Mouse (Mus musculus) brown adipose tissue, adult 24 weeks (tissue): Measurements from ENCODE around the gene Gm29735. TPM values are rescaled to one million over a fixed set of nuclear protein-coding genes. Genes with fewer than 3 reads are reported as not detected.
"Not testable (repeated sequence)": the region's sequence is repeated elsewhere in the genome, so short reads cannot be mapped to it uniquely, and the experiment has no call there.

Source experiments
- H3K27ac ChIP-seq: fragments of 200-500 bp; replicated peaks from 2 replicates; pipeline ENCODE4 v1.5.1; 2012; ENCODE audit warnings: low read depth, mild to moderate bottlenecking, low read length
- H3K4me1 ChIP-seq: fragments of 200-500 bp; 2 replicates; pipeline ENCODE4 v1.6.1; 2012; ENCODE audit warnings: low read length, mixed read lengths; ENCODE audit not compliant: control insufficient read depth, insufficient read depth, insufficient read length
- H3K4me3 ChIP-seq: fragments of 200-500 bp; 2 replicates; pipeline ENCODE4 v1.5.1; 2012; ENCODE audit warnings: low read depth, mild to moderate bottlenecking, low read length, moderate library complexity; ENCODE audit not compliant: insufficient read depth
- polyA plus RNA-seq: library from polyadenylated mRNA; stranded (reverse); fragments of >200 nt; gene quantifications from 2 replicates; pipeline ENCODE4 v1.2.4, GENCODE M21; 2012; ENCODE audit not compliant: missing spikeins, insufficient read depth, insufficient read length

The Gm29735 gene
- not detected in 2 replicates for polyA plus RNA-seq

DNA sequence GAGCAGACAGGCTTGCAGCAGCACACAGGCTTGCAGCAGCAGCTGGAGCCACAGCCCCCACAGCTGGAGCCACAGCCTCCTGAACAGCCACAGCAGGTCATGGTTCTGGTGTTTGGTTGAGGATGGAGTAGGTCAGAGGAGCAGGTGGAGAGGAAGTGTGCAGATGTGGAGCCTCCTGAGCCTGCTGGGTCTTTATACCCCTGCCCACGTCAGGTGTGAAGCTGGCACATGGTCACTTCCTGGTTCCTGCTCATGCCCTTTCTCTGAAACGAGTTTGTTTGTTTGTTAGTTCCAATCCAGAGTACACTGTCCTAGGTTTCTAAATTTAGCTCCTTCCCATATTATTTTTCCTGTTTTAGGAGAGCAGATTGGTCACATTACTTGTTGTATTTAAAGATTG is at the start of gene Gm29735:
Gene Gm29735, minus strand, starts transcription at position 101 of the 400 bp plus-strand sequence.
- H3K4me1 ChIP-seq, H3K4me3 ChIP-seq, H3K27ac ChIP-seq: not testable (repeated sequence)

- no peak overlapping the region for H3K4me3 ChIP-seq
- no peak overlapping the region for H3K27ac ChIP-seq
- no peaks in the 10 kb centered on the region for H3K4me1 ChIP-seq
Observed at GRCm38 (mm10) chr7:142205488-142205887, 48.6 kb upstream of the Gm29735 start.

GRCm38 (mm10) chr7:142201064-142201463 is 44.2 kb upstream of the Gm29735 start, which contains the start of gene Krtap5-3:
TSS of gene Krtap5-3 (plus strand) at chr7:142201364.
- Histone ChIP-seq H3K27ac (no peak within 1 kb of the TSS), H3K4me1 (no peaks in the 10 kb centered on the region), H3K4me3 (no peak within 1 kb of the TSS)

DNA sequence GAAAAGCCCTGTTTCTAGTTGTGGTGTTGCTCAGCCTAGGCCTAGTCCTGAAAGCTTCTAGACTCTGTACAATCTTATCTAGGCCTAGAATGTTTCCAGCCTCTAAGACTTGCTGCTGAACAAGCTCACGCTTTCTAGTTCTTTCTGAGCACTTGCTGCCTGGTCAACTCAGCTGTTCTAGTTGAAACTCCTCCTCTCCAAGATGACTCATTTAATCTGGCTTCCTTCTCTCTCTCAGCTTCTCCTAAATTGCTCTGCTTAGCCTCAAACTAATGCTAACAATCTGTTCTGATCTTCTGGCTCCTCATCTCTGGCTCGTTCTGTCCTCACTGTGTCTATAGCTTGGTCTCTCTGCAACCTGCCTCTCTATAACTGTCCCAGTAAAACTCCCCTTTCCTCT is 41.8 kb upstream of the Gm29735 start:
- Histone ChIP-seq H3K27ac (no peak overlapping the region), H3K4me3 (no peak overlapping the region), H3K4me1 (no peaks in the 10 kb centered on the region)

DNA sequence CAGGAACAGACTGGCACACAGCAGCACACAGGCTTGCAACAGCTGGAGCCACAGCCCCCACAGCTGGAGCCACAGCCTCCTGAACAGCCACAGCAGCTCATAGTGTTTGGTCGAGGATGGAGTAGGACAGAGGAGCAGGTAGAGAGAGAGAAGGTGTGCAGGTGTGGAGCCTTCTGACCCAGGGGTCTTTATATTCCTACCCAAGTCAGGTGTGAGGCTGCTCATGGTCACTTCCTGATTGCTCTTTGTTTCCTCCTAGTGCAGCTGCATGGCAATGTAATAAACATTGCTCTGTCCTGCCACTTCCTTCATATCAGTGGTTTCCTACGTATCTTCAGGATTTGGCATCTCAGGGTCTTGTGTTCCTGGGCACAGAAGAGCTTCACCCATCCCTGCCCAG is 33.4 kb upstream of the Gm29735 start, which contains the start of gene Gm10153:
Gene Gm10153, minus strand, starts transcription at position 101 of the 400 bp plus-strand sequence.
- H3K27ac ChIP-seq, result no peak within 1 kb of the TSS
- no peak within 1 kb of the TSS for H3K4me3 ChIP-seq
- no peaks in the 10 kb centered on the region for H3K4me1 ChIP-seq

DNA sequence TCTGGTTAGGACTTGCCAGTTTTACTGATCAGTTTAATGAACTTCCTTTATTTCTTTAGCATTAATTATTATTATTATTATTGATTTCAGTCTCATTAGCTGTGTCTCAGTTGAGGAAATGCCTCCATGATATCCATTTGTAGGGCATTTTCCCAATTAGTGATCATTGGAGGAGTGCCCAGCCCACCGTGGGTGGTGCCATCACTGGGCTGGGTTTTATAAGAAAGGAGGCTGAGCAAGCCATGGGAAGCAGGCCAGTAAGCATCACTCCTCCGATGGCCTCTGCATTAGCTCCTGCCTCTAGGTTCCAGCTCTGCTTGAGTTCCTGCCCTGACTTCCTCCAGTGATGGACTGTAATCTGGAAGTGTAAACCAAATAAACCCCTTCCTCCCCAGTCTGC is 31.2 kb upstream of the Gm29735 start:
- Histone ChIP-seq H3K4me1 (no peaks in the 10 kb centered on the region), H3K4me3 (no peak overlapping the region), H3K27ac (no peak overlapping the region)

DNA sequence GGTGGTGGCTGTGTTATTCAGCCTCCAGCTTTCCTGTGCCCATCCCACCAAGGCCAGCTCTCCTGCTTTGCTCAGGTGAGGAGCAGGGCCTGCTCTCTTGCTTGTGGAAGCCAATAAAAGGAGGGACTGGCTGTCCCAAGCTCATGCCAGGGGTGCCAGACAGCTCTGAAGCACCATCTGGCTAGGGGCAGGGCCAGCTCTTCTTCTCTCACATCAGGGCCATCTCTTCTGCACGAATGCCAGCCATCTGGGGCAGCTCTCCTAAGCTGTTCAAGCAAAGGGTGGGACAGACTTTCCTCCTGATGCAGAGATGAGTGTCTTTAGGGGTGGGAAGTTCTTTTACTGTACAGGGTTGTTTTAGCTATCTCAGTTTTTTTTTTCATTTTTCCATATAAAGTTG is 24.1 kb upstream of the Gm29735 start:
- H3K4me1 ChIP-seq, result no peaks in the 10 kb centered on the region
- no peak overlapping the region for H3K4me3 ChIP-seq
- no peak overlapping the region for H3K27ac ChIP-seq

- Histone ChIP-seq H3K27ac (no peak overlapping the region), H3K4me1 (no peaks in the 10 kb centered on the region), H3K4me3 (no peak overlapping the region)
Observed at GRCm38 (mm10) chr7:142178685-142179084, 21.8 kb upstream of the Gm29735 start.

DNA sequence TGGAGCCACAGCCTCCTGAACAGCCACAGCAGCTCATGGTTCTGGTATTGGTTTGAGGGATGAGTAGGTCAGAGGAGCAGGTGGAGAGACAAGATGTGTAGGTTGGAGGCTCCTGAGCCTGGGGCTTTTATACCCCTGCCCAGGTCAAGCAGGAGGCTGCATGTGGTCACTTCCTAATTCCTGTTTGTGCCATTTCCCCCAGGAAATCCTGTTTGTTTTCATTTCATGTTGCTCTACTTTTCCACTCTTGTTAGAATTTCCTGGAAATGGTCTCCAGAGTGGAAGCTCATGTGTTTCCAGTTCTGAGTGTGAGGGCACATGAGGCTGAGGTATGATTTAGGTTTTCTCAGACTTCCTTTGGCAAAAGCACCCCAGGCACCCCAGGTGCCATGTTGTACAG is 19.0 kb upstream of the Gm29735 start, which contains the start of gene Krtap5-2:
Gene Krtap5-2, minus strand, starts transcription at position 101 of the 400 bp plus-strand sequence.
- not testable (repeated sequence) for H3K4me3 ChIP-seq

GRCm38 (mm10) chr7:142169836-142170235 is 12.9 kb upstream of the Gm29735 start:
- H3K4me3 ChIP-seq, result no peak overlapping the region
- H3K27ac ChIP-seq, result no peak overlapping the region
- H3K4me1 ChIP-seq, result no peaks in the 10 kb centered on the region

More for the DNA sequence above, 19.0 kb upstream of the Gm29735 start, which contains the start of gene Krtap5-2:
- not testable (repeated sequence) for H3K27ac ChIP-seq, H3K4me1 ChIP-seq

GRCm38 (mm10) chr7:142165639-142166038 is 8.7 kb upstream of the Gm29735 start, which contains the start of gene Gm4553:
TSS of gene Gm4553 (minus strand) at chr7:142165739.
- H3K4me1 ChIP-seq, H3K27ac ChIP-seq, H3K4me3 ChIP-seq: not testable (repeated sequence)

DNA sequence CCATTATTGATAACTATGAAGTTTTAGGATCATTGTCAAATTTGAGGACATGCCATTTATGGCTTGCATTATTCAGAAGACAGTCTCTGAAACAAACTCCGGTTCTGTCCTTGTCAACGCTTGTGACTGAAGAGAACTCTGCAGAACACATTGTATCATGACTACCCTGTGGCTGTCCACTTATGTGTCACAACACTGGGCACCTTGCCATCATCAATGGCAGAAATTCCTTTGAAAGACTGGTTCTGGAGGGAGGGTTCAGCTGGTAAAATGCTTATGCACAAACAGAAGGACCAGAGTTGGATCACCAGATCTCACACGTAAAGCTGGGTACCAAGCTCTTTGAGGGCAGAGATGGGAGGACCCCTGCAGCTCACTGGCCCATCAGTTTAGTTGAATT is 2.5 kb upstream of the Gm29735 start:
- Histone ChIP-seq H3K4me3 (no peak overlapping the region), H3K4me1 (no peaks in the 10 kb centered on the region), H3K27ac (no peak overlapping the region)

- H3K4me3 ChIP-seq, result no peak overlapping the region
- H3K27ac ChIP-seq, result no peak overlapping the region
- no peaks in the 10 kb centered on the region for H3K4me1 ChIP-seq
Observed at GRCm38 (mm10) chr7:142155308-142155707, 1.6 kb downstream of the Gm29735 start.

- no peaks in the 10 kb centered on the region for H3K4me1 ChIP-seq
- H3K4me3 ChIP-seq, result no peak overlapping the region
- no peak overlapping the region for H3K27ac ChIP-seq
Observed at GRCm38 (mm10) chr7:142152191-142152590, 4.7 kb downstream of the Gm29735 start.

DNA sequence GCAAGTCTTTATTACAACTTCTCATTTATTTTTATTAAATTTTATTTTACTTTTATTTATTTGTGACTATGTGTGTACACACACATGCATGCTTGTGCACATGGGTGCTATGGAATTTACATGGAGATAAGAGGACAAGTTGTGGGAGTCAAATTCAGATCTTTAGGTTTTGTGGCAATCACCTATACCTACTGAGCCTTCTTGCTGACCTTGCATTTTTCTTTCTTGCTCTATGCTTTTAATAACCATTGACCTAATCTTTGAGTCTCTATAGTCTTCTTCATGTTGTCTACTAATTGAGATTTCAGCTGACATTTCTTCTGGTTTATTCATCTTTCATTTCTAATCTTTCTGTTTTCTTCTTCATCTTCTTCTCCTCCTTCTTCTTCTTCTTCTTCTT is 8.3 kb downstream of the Gm29735 start:
- Histone ChIP-seq H3K4me3 (no peak overlapping the region), H3K27ac (no peak overlapping the region), H3K4me1 (no peaks in the 10 kb centered on the region)

GRCm38 (mm10) chr7:142146033-142146432 is 10.9 kb downstream of the Gm29735 start:
- Histone ChIP-seq H3K27ac (no peak overlapping the region), H3K4me3 (no peak overlapping the region), H3K4me1 (no peaks in the 10 kb centered on the region)
